Mouse (Mus musculus): ENCODE data around the gene Cd248. TPM values are rescaled to one million over a fixed set of nuclear protein-coding genes. Genes with fewer than 3 reads are reported as not detected.

Gene Cd248
- polyA plus RNA-seq (2015; fragmentation: Nextera tagmentation; extraction: Ambion mirVana) = 47.7 and 48.0 TPM in 2 replicates

DNA sequence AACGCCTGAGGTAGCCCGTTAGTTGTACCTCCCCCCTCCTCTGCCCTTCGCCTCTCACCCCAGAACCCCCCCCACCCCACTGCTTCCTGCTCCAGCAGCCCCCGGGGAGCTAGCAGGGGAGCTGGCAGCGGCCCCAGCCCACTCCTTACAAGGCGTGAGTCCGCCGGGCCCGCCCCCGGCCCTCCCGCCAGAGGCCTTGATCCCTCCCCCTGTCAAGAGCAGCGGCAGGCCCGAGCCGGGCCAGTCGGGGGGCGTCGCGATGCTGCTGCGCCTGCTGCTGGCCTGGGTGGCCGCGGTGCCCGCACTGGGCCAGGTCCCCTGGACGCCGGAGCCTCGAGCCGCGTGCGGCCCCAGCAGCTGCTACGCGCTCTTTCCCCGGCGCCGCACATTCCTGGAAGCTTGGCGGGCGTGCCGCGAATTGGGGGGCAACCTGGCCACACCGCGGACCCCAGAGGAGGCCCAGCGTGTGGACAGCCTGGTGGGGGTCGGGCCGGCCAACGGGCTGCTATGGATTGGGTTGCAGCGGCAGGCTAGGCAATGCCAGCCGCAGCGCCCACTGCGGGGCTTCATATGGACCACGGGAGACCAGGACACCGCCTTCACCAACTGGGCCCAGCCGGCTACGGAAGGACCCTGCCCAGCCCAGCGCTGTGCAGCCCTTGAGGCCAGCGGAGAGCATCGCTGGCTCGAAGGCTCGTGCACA, at the start of gene Cd248:
Cd248 (plus strand) TSS at position 212 of the 703 bp plus-strand sequence.
- 2% methylated on average over 55 of the region's 56 CpGs for WGBS
- H3K9ac ChIP-seq = peak within 1 kb of the TSS; percentile 79
- H3K4me1 ChIP-seq (replicated peaks) = peaks cover 63% of the 10 kb centered on the region

DNA sequence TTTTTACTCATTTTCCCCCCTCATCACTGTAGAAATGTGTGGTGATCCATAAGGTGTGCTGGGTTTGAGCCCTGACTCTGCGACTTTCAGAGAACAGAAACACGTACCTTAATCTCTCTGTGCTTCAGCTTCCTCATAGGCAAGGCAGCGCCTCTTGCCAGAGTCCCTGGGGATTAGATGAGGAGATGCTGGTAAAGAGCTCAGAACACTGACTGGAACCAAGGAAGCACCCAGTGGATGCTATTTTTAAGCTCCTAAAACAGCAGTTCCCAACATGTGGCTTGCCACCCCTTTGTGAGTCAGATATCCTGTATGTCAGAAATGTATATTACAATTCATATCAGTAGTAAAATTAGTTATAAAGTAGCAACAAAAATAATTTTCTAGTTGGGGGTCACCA, 49.7 kb upstream of the Cd248 start:
- Histone ChIP-seq H3K4me3 (replicated peaks) (no peak overlapping the region), H3K27me3 (replicated peaks) (no peaks in the 10 kb centered on the region), H3K9ac (no peak overlapping the region), H3K36me3 (no peaks in the 10 kb centered on the region), H3K4me1 (replicated peaks) (peaks cover 8% of the 10 kb centered on the region; the same call in 1 of the 2 replicates), H3K4me2 (replicated peaks) (no peak overlapping the region), H3K9me3 (no peaks in the 10 kb centered on the region), H3K27ac (no peak overlapping the region)
- 87% methylated on average over 3 of the region's 3 CpGs for WGBS
- no peak for ATAC-seq

More for the DNA sequence above, at the start of gene Cd248:
- Histone ChIP-seq H3K27me3 (replicated peaks) (peaks cover 21% of the 10 kb centered on the region), H3K9me3 (no peaks in the 10 kb centered on the region), H3K27ac (peak within 1 kb of the TSS; percentile 86), H3K36me3 (no peaks in the 10 kb centered on the region), H3K4me2 (replicated peaks) (peak within 1 kb of the TSS; percentile 90), H3K4me3 (replicated peaks) (peak within 1 kb of the TSS; percentile 55)
- ATAC-seq = peak; percentile 66

DNA sequence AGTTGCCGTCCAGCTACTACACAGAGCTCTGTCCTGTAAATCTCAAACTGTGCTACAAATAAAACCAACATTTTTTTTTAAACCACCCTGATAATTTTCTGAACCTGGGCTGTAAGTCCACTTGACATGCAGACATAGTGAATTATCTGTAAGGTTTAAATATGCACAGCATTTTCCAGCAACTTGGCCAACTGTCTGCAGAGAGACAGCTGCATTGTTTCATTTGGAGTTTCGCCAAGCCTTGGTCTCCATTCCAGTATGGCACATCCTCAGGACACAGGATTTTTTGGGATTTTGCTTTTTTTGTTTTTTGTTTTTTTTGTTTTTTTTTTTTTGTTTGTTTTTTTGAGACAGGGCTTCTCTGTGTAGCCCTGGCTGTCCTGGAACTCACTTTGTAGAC, 46.5 kb upstream of the Cd248 start:
- no peak overlapping the region for H3K9ac ChIP-seq
- 87% methylated on average over 2 of the region's 2 CpGs for WGBS

DNA sequence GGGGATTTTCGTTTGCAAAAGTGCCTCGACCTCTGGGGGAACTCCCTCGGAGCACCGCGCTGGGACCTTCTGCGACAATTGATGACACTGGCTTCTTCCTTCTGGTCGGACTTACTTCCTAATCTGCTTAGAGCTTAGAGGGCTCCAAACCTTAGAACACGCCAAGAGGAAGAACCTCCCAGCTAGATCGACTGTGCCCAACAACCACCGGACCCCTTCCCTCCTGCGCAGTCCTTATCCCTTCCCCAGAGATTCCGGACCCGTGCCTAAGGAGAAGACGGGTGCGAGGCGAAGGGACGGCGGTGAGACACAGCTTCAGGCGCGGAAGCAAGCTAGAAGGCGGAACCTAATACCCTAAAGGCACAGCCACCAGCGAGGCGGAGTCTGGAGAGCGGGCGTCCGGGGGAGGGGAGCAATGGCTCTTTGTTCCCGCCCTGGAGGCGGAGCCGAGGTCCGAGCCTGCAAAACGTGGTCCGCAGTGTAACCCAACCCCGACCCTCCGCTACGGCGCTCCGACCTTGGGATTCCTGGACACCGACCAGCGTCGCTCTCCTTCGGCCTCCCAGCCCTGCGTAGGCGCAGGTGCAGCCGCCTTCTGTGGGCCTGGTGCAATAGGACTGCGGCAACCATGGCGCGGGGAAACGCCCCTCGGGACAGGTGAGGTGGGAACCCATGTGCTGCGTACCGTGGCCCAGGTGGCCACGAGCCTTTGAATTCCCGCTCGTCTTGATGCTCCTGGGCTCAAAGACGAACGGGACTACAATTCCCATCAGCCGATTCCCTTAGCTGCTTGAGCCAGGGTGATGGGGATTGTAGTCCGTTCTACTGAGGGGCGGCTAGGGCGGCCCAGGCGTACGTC, 44.0 kb upstream of the Cd248 start, which contains the start of gene Slc29a2:
Slc29a2 (plus strand) TSS at position 240 of the 859 bp plus-strand sequence.
- Histone ChIP-seq H3K27ac (peak within 1 kb of the TSS; percentile 80), H3K36me3 (peaks cover 2% of the 10 kb centered on the region; the same call in 1 of the 2 replicates), H3K4me1 (replicated peaks) (0 out of 2 replicates have a peak, but pooled peaks cover 2% of the 10 kb centered on the region), H3K27me3 (replicated peaks) (no peaks in the 10 kb centered on the region), H3K4me2 (replicated peaks) (peak within 1 kb of the TSS; percentile 96), H3K9me3 (no peaks in the 10 kb centered on the region), H3K4me3 (replicated peaks) (peak within 1 kb of the TSS; percentile 72), H3K9ac (peak within 1 kb of the TSS; percentile 70)
- peak; percentile 99 for ATAC-seq
- under 1% methylated on average over 62 of the region's 62 CpGs for WGBS

More for the DNA sequence above, 46.5 kb upstream of the Cd248 start:
- no peak overlapping the region for H3K27ac ChIP-seq
- no peak overlapping the region for H3K4me2 ChIP-seq (replicated peaks)
- H3K9me3 ChIP-seq = no peaks in the 10 kb centered on the region
- no peaks in the 10 kb centered on the region for H3K36me3 ChIP-seq
- H3K27me3 ChIP-seq (replicated peaks) = no peaks in the 10 kb centered on the region
- H3K4me1 ChIP-seq (replicated peaks) = peaks cover 6% of the 10 kb centered on the region; the same call in 1 of the 2 replicates
- H3K4me3 ChIP-seq (replicated peaks) = no peak overlapping the region
- no peak for ATAC-seq

DNA sequence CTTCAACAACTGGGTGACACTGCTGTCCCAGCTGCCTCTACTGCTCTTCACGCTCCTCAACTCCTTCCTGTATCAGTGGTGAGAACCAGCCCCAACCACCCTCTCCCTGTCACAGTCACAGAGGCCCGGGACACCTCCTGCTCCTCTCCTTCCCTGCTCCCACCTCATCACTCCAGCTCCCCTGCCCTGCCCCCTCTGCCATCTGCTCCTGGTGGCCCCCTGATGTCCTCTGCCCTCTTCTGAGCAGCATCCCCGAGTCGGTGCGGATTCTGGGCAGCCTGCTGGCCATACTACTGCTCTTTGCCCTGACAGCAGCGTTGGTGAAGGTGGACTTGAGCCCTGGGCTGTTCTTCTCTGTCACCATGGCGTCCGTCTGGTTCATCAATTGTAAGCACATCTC, 41.8 kb upstream of the Cd248 start:
- Histone ChIP-seq H3K9ac (no peak overlapping the region), H3K4me2 (replicated peaks) (no peak overlapping the region), H3K9me3 (no peaks in the 10 kb centered on the region), H3K4me1 (replicated peaks) (0 out of 2 replicates have a peak, but pooled peaks cover 2% of the 10 kb centered on the region), H3K27me3 (replicated peaks) (no peaks in the 10 kb centered on the region), H3K4me3 (replicated peaks) (no peak overlapping the region), H3K27ac (no peak overlapping the region), H3K36me3 (peaks cover 8% of the 10 kb centered on the region)
- no peak for ATAC-seq
- WGBS = 90% methylated on average over 8 of the region's 8 CpGs

DNA sequence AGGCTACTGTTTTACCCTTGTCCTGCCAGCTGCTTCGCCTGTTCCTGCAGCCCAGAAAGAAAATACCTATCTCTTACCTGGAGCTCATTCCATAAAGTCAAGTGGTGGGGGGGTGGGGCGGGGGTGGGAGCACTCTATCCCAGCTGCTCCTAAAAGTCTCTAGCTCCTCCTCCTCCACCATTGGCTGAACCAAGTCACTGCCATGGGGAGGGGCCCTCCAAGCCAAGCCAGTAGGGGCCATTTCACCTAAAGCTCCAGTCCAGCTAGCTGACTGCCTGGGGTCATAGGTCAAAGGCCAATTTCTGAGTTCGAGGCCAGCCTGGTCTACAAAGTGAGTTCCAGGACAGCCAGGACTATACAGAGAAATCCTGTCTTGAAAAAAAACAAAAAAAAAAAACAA, 35.2 kb upstream of the Cd248 start:
- ATAC-seq = no peak
- H3K4me3 ChIP-seq (replicated peaks) = no peak overlapping the region
- peaks cover 6% of the 10 kb centered on the region for H3K36me3 ChIP-seq
- H3K9me3 ChIP-seq = no peaks in the 10 kb centered on the region
- H3K27me3 ChIP-seq (replicated peaks) = no peaks in the 10 kb centered on the region
- peaks cover 3% of the 10 kb centered on the region; the same call in 1 of the 2 replicates for H3K4me1 ChIP-seq (replicated peaks)
- H3K4me2 ChIP-seq (replicated peaks) = no peak overlapping the region
- no peak overlapping the region for H3K9ac ChIP-seq
- 80% methylated on average over 3 of the region's 3 CpGs for WGBS
- H3K27ac ChIP-seq = no peak overlapping the region

DNA sequence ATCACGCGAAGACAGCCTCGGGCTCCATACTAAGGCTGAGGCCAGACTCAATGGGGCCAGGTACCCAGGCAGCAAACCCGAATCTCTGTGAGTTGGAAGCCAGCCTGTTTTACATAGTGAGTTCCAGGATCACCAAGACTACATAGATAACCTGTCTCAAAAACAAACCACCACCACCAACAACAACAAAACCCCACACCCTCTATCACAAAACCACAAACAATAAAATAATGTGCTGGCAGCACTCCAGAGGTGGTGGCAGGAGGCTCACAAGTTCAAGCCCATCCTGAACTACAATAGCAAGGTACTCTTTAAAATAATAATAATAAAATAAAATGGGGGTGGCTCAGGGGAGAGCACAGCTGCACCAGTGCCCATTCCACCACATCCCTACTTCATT, 31.3 kb upstream of the Cd248 start:
- 84% methylated on average over 4 of the region's 4 CpGs for WGBS

DNA sequence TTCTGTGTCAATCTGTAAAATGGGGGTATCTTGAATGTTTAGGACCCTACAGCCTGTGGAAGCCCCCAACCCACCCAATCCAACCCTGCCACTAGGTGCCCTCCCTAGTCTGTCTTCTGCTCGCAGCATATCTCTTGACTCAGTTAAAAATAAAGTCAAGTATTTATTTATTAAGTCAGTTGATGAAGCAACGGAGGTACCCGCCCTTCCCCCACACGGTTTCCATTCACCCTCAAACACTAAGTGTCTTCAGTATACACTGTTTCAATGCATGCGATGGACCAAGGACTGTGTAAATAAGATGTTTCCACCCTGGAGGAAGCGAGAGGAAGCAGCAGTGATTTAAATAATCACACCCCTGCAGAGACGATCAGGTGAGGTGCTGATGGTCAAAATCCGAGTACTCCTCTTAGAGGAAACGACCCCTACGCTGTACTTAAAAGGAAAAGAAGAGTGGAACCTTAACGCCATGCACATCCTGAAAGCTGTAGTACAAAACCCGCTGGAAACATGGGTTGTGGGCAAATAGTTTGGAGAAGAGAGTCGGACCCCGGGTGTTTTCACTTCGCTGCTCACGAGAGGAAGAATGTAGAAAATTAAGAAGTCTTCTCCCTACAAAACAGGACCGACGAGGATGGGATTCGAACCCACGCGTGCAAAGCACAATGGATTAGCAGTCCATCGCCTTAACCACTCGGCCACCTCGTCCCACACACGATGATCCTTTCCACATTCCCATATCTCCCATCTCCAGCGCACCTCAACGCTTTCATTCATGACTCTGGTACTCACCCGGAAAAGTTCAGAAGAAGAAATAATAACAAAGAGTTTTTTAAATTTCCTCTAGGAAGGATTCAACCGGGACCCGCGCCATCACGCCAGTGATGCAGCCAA, 30.0 kb upstream of the Cd248 start:
- Histone ChIP-seq H3K4me2 (replicated peaks) (peak overlapping the region; percentile 94), H3K4me3 (replicated peaks) (peak overlapping the region; percentile 64), H3K36me3 (no peaks in the 10 kb centered on the region), H3K9me3 (no peaks in the 10 kb centered on the region), H3K27me3 (replicated peaks) (no peaks in the 10 kb centered on the region), H3K4me1 (replicated peaks) (peaks cover 24% of the 10 kb centered on the region), H3K9ac (peak overlapping the region; percentile 91), H3K27ac (peak overlapping the region; percentile 65)
- ATAC-seq = peak; percentile 69
- 3% methylated on average over 32 of the region's 32 CpGs for WGBS

More for the DNA sequence above, 31.3 kb upstream of the Cd248 start:
- H3K4me2 ChIP-seq (replicated peaks) = no peak overlapping the region
- H3K9ac ChIP-seq = no peak overlapping the region
- no peak overlapping the region for H3K4me3 ChIP-seq (replicated peaks)
- H3K27ac ChIP-seq = no peak overlapping the region
- H3K9me3 ChIP-seq = no peaks in the 10 kb centered on the region
- H3K36me3 ChIP-seq = no peaks in the 10 kb centered on the region
- H3K27me3 ChIP-seq (replicated peaks) = no peaks in the 10 kb centered on the region
- no peak for ATAC-seq
- H3K4me1 ChIP-seq (replicated peaks) = peaks cover 20% of the 10 kb centered on the region

DNA sequence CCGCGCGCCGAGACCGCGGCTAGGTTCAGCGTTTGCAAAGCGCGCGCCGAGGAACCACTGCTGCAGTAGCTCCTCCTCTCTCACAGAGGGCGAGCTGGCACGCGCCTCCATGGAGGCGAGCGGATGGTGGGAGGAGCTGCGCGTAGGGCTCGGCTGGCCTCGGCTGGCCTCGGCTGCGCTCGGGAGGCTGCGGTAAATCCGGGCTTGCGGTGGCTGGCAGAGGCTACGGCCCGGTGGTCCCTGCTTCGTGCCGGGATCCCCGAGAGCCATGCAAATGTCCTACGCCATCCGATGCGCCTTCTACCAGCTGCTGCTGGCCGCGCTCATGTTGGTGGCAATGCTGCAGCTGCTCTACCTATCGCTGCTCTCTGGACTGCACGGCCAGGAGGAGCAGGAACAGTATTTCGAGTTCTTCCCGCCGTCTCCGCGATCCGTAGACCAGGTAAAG, 29.1 kb upstream of the Cd248 start, which contains the start of the genes B4gat1 and AC124502.3:
B4gat1 (plus strand) TSS at position 118 of the 448 bp plus-strand sequence.
AC124502.3 (plus strand) TSS at position 183 of the 448 bp plus-strand sequence.
- Histone ChIP-seq H3K27me3 (replicated peaks) (no peaks in the 10 kb centered on the region), H3K4me3 (replicated peaks) (peak within 1 kb of the TSS; percentile 64), H3K36me3 (no peaks in the 10 kb centered on the region), H3K9ac (peak within 1 kb of the TSS; percentile 91), H3K4me1 (replicated peaks) (peaks cover 24% of the 10 kb centered on the region), H3K4me2 (replicated peaks) (peak within 1 kb of the TSS; percentile 94), H3K27ac (peak within 1 kb of the TSS; percentile 65), H3K9me3 (no peaks in the 10 kb centered on the region)
- under 1% methylated on average over 44 of the region's 44 CpGs for WGBS
- peak; percentile 93 for ATAC-seq

DNA sequence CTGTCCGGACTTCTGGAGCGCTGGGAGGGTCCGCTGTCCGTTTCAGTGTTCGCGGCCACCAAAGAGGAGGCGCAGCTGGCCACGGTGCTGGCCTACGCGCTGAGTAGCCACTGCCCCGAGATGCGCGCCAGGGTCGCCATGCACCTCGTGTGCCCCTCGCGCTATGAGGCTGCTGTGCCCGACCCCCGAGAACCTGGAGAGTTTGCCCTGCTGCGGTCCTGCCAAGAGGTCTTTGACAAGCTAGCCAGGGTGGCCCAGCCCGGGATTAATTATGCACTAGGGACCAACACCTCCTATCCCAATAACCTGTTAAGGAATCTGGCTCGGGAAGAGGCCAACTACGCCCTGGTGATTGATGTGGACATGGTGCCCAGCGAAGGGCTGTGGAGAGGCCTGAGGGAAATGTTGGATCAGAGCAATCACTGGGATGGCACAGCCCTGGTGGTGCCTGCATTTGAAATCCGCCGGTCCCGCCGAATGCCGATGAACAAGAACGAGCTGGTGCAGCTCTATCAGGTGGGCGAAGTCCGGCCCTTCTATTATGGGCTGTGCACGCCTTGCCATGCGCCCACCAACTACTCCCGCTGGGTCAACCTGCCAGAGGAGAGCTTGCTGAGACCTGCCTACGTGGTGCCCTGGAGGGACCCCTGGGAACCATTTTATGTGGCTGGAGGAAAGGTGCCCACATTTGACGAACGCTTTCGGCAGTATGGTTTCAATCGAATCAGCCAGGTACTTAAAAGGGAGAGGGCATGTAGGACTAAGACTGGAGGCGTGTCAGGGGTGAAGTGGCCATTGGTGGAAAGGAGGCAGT, 28.4 kb upstream of the Cd248 start:
- ATAC-seq = peak; percentile 7
- Histone ChIP-seq H3K27me3 (replicated peaks) (no peaks in the 10 kb centered on the region), H3K4me1 (replicated peaks) (peaks cover 24% of the 10 kb centered on the region), H3K27ac (peak overlapping the region; percentile 65), H3K36me3 (no peaks in the 10 kb centered on the region), H3K4me3 (replicated peaks) (peak overlapping the region; percentile 64), H3K9ac (peak overlapping the region; percentile 91), H3K4me2 (replicated peaks) (peak overlapping the region; percentile 94), H3K9me3 (no peaks in the 10 kb centered on the region)
- 11% methylated on average over 41 of the region's 41 CpGs for WGBS
